Mouse (Mus musculus): ENCODE results near the gene Gm4922. TPM values are rescaled to one million over a fixed set of nuclear protein-coding genes. Genes with fewer than 3 reads are reported as not detected.

Gm4922 gene
- total RNA-seq, 2 experiments from 2014 or later = not detected

Other genes with a start within 250 kb of the Gm4922 start
- gene Hebp2, start 240.7 kb downstream of the Gm4922 start, total RNA-seq (2021) = 1 to 10 TPM; 4.9 to 5.4 TPM
- gene Arfgef3, start 42.8 kb downstream of the Gm4922 start, total RNA-seq (2021) = 10 to 100 TPM; 59.3 to 62.8 TPM
- gene Perp, start 58.2 kb upstream of the Gm4922 start, total RNA-seq (2021) = 1 to 10 TPM; 4.5 to 5.6 TPM
- 1 to 10 TPM; 5.2 to 7.0 TPM for gene Tnfaip3, start 228.9 kb upstream of the Gm4922 start, total RNA-seq (2021)

All from left cerebral cortex, postnatal 4 days (tissue).